Mouse (Mus musculus) stomach, embryonic 16.5 days (tissue): ENCODE measurements around the gene Galnt2. TPM values are rescaled to one million over a fixed set of nuclear protein-coding genes. Genes with fewer than 3 reads are reported as not detected.

Source experiments
- ATAC-seq: fragments of 200-750 bp; cut with Nextera tagmentation; 2 replicates; pipeline ENCODE4 v1.8.0; 2017; ENCODE audit warnings: moderate number of reproducible peaks, moderate TSS enrichment; ENCODE audit not compliant: insufficient read depth, low FRiP score
- H3K27ac ChIP-seq: fragments of 300-500 bp; sonication (generic); 2 replicates; pipeline ENCODE4 v1.5.1; 2014; ENCODE audit warnings: low read length
- H3K27me3 ChIP-seq: fragments of 300-500 bp; sonication (generic); 2 replicates; pipeline ENCODE4 v1.6.1; 2014; ENCODE audit warnings: low read length, control low read depth, mixed read lengths; ENCODE audit not compliant: control insufficient read depth, insufficient read depth
- H3K36me3 ChIP-seq: fragments of 300-500 bp; sonication (generic); 2 replicates; pipeline ENCODE4 v1.6.1; 2014; ENCODE audit warnings: low read length; ENCODE audit not compliant: control insufficient read depth, insufficient read depth
- H3K4me1 ChIP-seq: fragments of 300-500 bp; sonication (generic); 2 replicates; pipeline ENCODE4 v1.6.1; 2014; ENCODE audit warnings: low read length, control low read depth, mixed read lengths; ENCODE audit not compliant: control insufficient read depth, insufficient read depth
- H3K4me2 ChIP-seq: fragments of 300-500 bp; sonication (generic); 2 replicates; pipeline ENCODE4 v1.6.1; 2014; ENCODE audit warnings: low read depth, low read length, mixed read lengths
- H3K4me3 ChIP-seq: fragments of 300-500 bp; sonication (generic); replicated peaks from 2 replicates; pipeline ENCODE4 v1.5.1; 2014; ENCODE audit warnings: mild to moderate bottlenecking, low read length
- H3K9ac ChIP-seq: fragments of 300-500 bp; sonication (generic); 2 replicates; pipeline ENCODE4 v1.6.1; 2014; ENCODE audit warnings: low read length
- H3K9me3 ChIP-seq: fragments of 300-500 bp; sonication (generic); replicated peaks from 2 replicates; pipeline ENCODE4 v1.6.1; 2016; ENCODE audit warnings: low read length, control low read depth; ENCODE audit not compliant: control insufficient read depth
- WGBS: fragments of 180-500 bp; shearing (Covaris S2); extraction: QIAGEN DNeasy Blood & Tissue Kit; methylation state at CpG from one replicate; pipeline ENCODE4 v1.1.7; 2014; 5-methylcytosine and 5-hydroxymethylcytosine counted together
- polyA plus RNA-seq: library from polyadenylated mRNA; unstranded; fragments of >200 nt; fragmentation: Nextera tagmentation; extraction: Ambion mirVana; gene quantifications from 2 replicates; pipeline ENCODE4 v1.2.1, GENCODE M21; 2015

The Galnt2 gene
- polyA plus RNA-seq, 1 experiment from 2014 or later: 49.3 TPM

- no peak overlapping the region for H3K4me2 ChIP-seq
- no peaks in the 10 kb centered on the region for H3K27me3 ChIP-seq
- H3K36me3 ChIP-seq: no peaks in the 10 kb centered on the region
- no peak overlapping the region for H3K27ac ChIP-seq
- H3K9me3 ChIP-seq: no peaks in the 10 kb centered on the region
- no peak overlapping the region for H3K9ac ChIP-seq
- ATAC-seq: no peak
- WGBS: 77% methylated on average over 15 of the region's 15 CpGs
- H3K4me3 ChIP-seq: no peak overlapping the region
- H3K4me1 ChIP-seq: peaks cover 13% of the 10 kb centered on the region; the same call in 1 of the 2 replicates
Observed at GRCm38 (mm10) chr8:124303211-124303902, 72.2 kb downstream of the Galnt2 start.

GRCm38 (mm10) chr8:124304141-124304540 lies 73.0 kb downstream of the Galnt2 start:
- WGBS: 82% methylated on average over 4 of the region's 4 CpGs
- ATAC-seq: no peak
- Histone ChIP-seq H3K27me3 (no peaks in the 10 kb centered on the region), H3K36me3 (no peaks in the 10 kb centered on the region), H3K4me2 (no peak overlapping the region), H3K9ac (no peak overlapping the region), H3K4me3 (no peak overlapping the region), H3K27ac (no peak overlapping the region), H3K9me3 (no peaks in the 10 kb centered on the region), H3K4me1 (peaks cover 16% of the 10 kb centered on the region; the same call in 1 of the 2 replicates)

DNA sequence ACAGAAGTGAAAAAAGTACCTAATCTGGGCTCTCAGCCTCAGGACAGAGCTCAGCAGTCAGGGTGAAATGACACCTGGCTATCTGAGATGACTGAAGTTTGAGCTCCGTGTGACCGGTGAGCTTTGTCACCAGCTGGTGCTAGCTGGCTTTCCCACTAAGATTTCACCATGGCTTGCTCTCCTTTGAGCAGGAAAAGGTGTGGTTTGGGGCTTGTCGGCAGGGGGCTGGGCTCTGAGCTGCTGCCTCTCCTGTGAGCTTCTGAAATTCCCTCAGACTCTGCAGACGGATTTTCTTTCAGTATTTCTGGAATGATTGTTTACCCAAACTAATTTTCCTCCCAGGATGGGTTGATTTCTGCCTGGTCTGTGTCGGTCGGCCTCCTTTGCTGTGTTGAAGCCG lies 75.4 kb downstream of the Galnt2 start:
- 35% methylated on average over 7 of the region's 7 CpGs for WGBS
- no peak for ATAC-seq
- peaks cover 16% of the 10 kb centered on the region; the same call in 1 of the 2 replicates for H3K4me1 ChIP-seq
- H3K4me2 ChIP-seq: no peak overlapping the region
- no peaks in the 10 kb centered on the region for H3K36me3 ChIP-seq
- no peaks in the 10 kb centered on the region for H3K27me3 ChIP-seq
- no peak overlapping the region for H3K4me3 ChIP-seq
- H3K27ac ChIP-seq: peak overlapping the region; percentile 66
- H3K9me3 ChIP-seq: no peaks in the 10 kb centered on the region
- H3K9ac ChIP-seq: peak overlapping the region; percentile 20; the same call in 1 of the 2 replicates

- peaks cover 16% of the 10 kb centered on the region; the same call in 1 of the 2 replicates for H3K4me1 ChIP-seq
- H3K36me3 ChIP-seq: no peaks in the 10 kb centered on the region
- H3K4me3 ChIP-seq: no peak overlapping the region
- no peaks in the 10 kb centered on the region for H3K9me3 ChIP-seq
- H3K4me2 ChIP-seq: no peak overlapping the region
- WGBS: 79% methylated on average over 10 of the region's 10 CpGs
- no peak overlapping the region for H3K27ac ChIP-seq
- ATAC-seq: no peak
- H3K9ac ChIP-seq: no peak overlapping the region
- no peaks in the 10 kb centered on the region for H3K27me3 ChIP-seq
Observed at GRCm38 (mm10) chr8:124307700-124308099, 76.5 kb downstream of the Galnt2 start.

- Histone ChIP-seq H3K9ac (no peak overlapping the region), H3K36me3 (no peaks in the 10 kb centered on the region), H3K4me1 (peaks cover 22% of the 10 kb centered on the region), H3K4me2 (no peak overlapping the region), H3K27me3 (no peaks in the 10 kb centered on the region), H3K9me3 (no peaks in the 10 kb centered on the region), H3K27ac (no peak overlapping the region), H3K4me3 (no peak overlapping the region)
- WGBS: 87% methylated on average over 13 of the region's 13 CpGs
- ATAC-seq: no peak
Observed at GRCm38 (mm10) chr8:124310509-124310908, 79.3 kb downstream of the Galnt2 start.

DNA sequence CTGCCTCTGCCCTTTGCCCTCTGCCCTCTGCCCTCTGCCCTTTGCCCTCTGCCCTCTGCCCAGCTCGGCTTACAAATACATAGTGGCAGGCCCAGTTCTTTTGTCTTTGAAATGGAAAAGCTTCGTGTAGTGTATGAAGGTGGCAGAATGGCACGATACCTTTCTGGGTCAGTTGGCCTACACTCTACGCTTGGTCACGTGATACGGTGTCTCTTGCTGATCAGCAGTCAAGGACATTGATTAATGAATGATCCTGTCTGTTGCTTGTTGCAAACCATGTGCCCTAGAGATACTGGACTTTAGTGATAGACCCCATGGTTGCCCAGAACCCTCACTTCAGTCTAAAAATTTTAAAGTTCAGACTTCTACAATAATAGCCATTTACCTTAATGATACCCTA lies 79.9 kb downstream of the Galnt2 start:
- H3K9me3 ChIP-seq: no peaks in the 10 kb centered on the region
- H3K4me2 ChIP-seq: no peak overlapping the region
- H3K36me3 ChIP-seq: no peaks in the 10 kb centered on the region
- no peak overlapping the region for H3K9ac ChIP-seq
- H3K4me1 ChIP-seq: peaks cover 18% of the 10 kb centered on the region
- H3K4me3 ChIP-seq: no peak overlapping the region
- no peak overlapping the region for H3K27ac ChIP-seq
- no peaks in the 10 kb centered on the region for H3K27me3 ChIP-seq
- no peak for ATAC-seq
- 84% methylated on average over 6 of the region's 6 CpGs for WGBS

GRCm38 (mm10) chr8:124311723-124312122 lies 80.5 kb downstream of the Galnt2 start:
- no peak for ATAC-seq

GRCm38 (mm10) chr8:124312228-124312627 lies 81.0 kb downstream of the Galnt2 start:
- Histone ChIP-seq H3K27ac (no peak overlapping the region), H3K4me3 (no peak overlapping the region), H3K27me3 (no peaks in the 10 kb centered on the region), H3K36me3 (no peaks in the 10 kb centered on the region), H3K9ac (no peak overlapping the region), H3K4me1 (peaks cover 13% of the 10 kb centered on the region), H3K4me2 (no peak overlapping the region), H3K9me3 (no peaks in the 10 kb centered on the region)
- 91% methylated on average over 10 of the region's 10 CpGs for WGBS
- no peak for ATAC-seq

More at GRCm38 (mm10) chr8:124311723-124312122, 80.5 kb downstream of the Galnt2 start:
- H3K4me3 ChIP-seq: no peak overlapping the region
- 86% methylated on average over 17 of the region's 17 CpGs for WGBS
- peaks cover 13% of the 10 kb centered on the region for H3K4me1 ChIP-seq
- no peak overlapping the region for H3K4me2 ChIP-seq
- no peaks in the 10 kb centered on the region for H3K9me3 ChIP-seq
- H3K27ac ChIP-seq: no peak overlapping the region
- no peaks in the 10 kb centered on the region for H3K36me3 ChIP-seq
- no peaks in the 10 kb centered on the region for H3K27me3 ChIP-seq
- no peak overlapping the region for H3K9ac ChIP-seq

DNA sequence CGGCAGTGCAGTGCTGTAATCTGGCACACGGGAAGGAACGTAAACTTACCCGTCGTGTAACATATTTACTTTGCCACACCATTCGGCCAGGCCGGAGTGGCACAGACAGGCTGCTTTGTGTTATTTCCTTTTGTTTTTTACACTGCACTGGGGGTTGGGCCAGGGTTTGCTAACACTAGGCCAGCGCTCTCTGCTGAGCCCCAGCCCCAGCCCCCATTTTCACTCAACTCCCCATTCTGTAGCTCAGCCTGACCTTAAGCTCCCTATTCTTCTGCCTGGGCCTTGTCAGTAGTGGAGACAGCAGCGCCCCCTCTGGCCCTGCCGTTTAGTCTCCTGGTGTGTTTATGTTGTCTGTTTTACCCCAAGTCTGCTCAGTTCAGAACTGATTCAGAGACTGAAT lies 83.6 kb downstream of the Galnt2 start:
- Histone ChIP-seq H3K36me3 (no peaks in the 10 kb centered on the region), H3K4me3 (no peak overlapping the region), H3K9me3 (no peaks in the 10 kb centered on the region), H3K4me1 (peaks cover 12% of the 10 kb centered on the region), H3K4me2 (no peak overlapping the region), H3K27me3 (no peaks in the 10 kb centered on the region), H3K9ac (no peak overlapping the region), H3K27ac (peak overlapping the region; percentile 4)
- WGBS: 51% methylated on average over 10 of the region's 10 CpGs
- ATAC-seq: peak; percentile 66; the same call in 1 of the 2 replicates
